Mouse (Mus musculus): ENCODE measurements around the gene Cactin.

Gene Cactin

GRCm38 (mm10) chr10:81366477-81367206 is 45.7 kb downstream of the Cactin start:
- no peak for DNase-seq

- no peak for DNase-seq
Observed at GRCm38 (mm10) chr10:81367207-81367495, 46.2 kb downstream of the Cactin start.

GRCm38 (mm10) chr10:81375322-81375721 is 54.4 kb downstream of the Cactin start:
- DNase-seq = no peak

Measured in liver (tissue).